Mouse (Mus musculus) hindbrain, embryonic 16.5 days (tissue): Measurements from ENCODE around the gene Kbtbd6. TPM values are rescaled to one million over a fixed set of nuclear protein-coding genes. Genes with fewer than 3 reads are reported as not detected.
"Not testable (repeated sequence)": the region's sequence is repeated elsewhere in the genome, so short reads cannot be mapped to it uniquely, and the experiment has no call there.

Source experiments
- ATAC-seq: fragments of 200-750 bp; cut with Nextera tagmentation; 2 replicates; pipeline ENCODE4 v1.8.0; 2017; ENCODE audit warnings: moderate TSS enrichment, moderate library complexity
- H3K27ac ChIP-seq: fragments of 300-500 bp; sonication (generic); 2 replicates; pipeline ENCODE4 v1.5.1; 2014; ENCODE audit warnings: low read depth, mild to moderate bottlenecking, control low read depth, low read length, moderate library complexity
- H3K27me3 ChIP-seq: fragments of 300-500 bp; sonication (generic); replicated peaks from 2 replicates; pipeline ENCODE4 v1.6.1; 2014; ENCODE audit warnings: low read length; ENCODE audit not compliant: control insufficient read depth, insufficient read depth
- H3K36me3 ChIP-seq: fragments of 300-500 bp; sonication (generic); 2 replicates; pipeline ENCODE4 v1.6.1; 2014; ENCODE audit warnings: mild to moderate bottlenecking, low read length, moderate library complexity, mixed read lengths; ENCODE audit not compliant: control insufficient read depth, insufficient read depth
- H3K4me1 ChIP-seq: fragments of 300-500 bp; sonication (generic); 2 replicates; pipeline ENCODE4 v1.6.1; 2014; ENCODE audit warnings: low read depth, low read length; ENCODE audit not compliant: control insufficient read depth, insufficient read depth
- H3K4me2 ChIP-seq: fragments of 300-500 bp; sonication (generic); 2 replicates; pipeline ENCODE4 v1.6.1; 2014; ENCODE audit warnings: mild to moderate bottlenecking, low read length, control low read depth, moderate library complexity
- H3K4me3 ChIP-seq: fragments of 300-500 bp; sonication (generic); 2 replicates; pipeline ENCODE4 v1.5.1; 2014; ENCODE audit warnings: mild to moderate bottlenecking, low read length, control low read depth, moderate library complexity
- H3K9ac ChIP-seq: fragments of 300-500 bp; sonication (generic); 2 replicates; pipeline ENCODE4 v1.6.1; 2014; ENCODE audit warnings: low read depth, mild to moderate bottlenecking, control low read depth, low read length, moderate library complexity
- H3K9me3 ChIP-seq: fragments of 300-500 bp; sonication (generic); 2 replicates; pipeline ENCODE4 v1.6.1; 2014; ENCODE audit warnings: mild to moderate bottlenecking, low read length, moderate library complexity; ENCODE audit not compliant: control insufficient read depth
- WGBS: fragments of 180-500 bp; shearing (Covaris S2); extraction: QIAGEN DNeasy Blood & Tissue Kit; methylation state at CpG from one replicate; pipeline ENCODE4 v1.1.7; 2014; 5-methylcytosine and 5-hydroxymethylcytosine counted together
- polyA plus RNA-seq: library from polyadenylated mRNA; unstranded; fragments of >200 nt; fragmentation: Nextera tagmentation; extraction: Ambion mirVana; gene quantifications from 2 replicates; pipeline ENCODE4 v1.2.1, GENCODE M21; 2015

Kbtbd6 gene
- polyA plus RNA-seq, 1 experiment from 2014 or later, result 1.6 TPM

DNA sequence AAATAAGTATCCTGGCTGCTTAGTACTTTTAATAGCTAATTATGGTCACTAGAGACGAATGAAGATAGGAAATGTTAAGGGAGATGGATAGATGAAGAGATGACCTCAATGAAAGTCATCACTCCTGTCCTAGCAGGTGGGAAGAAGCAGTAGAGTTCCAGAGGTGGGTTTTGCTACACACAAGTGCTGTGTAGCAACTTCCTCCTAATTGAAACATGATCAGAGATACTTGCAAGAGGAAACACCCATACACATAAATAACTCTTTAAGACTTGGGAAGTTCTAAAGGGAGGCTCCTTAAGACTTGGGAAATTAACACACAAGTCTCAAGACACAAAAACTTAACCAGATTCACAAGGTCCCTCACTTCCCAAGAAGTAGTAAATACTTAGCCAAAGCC, 17.6 kb upstream of the Kbtbd6 start:
- 83% methylated on average over 1 of the region's 1 CpGs for WGBS
- H3K27me3 ChIP-seq, result no peaks in the 10 kb centered on the region
- H3K9me3 ChIP-seq, result peaks cover 3% of the 10 kb centered on the region; the same call in 1 of the 2 replicates
- H3K9ac ChIP-seq, result no peak overlapping the region
- no peaks in the 10 kb centered on the region for H3K4me1 ChIP-seq
- no peaks in the 10 kb centered on the region for H3K36me3 ChIP-seq
- no peak overlapping the region for H3K4me2 ChIP-seq
- H3K27ac ChIP-seq, result no peak overlapping the region
- no peak for ATAC-seq
- H3K4me3 ChIP-seq, result no peak overlapping the region

GRCm38 (mm10) chr14:79440655-79441054, 11.0 kb upstream of the Kbtbd6 start:
- no peaks in the 10 kb centered on the region for H3K27me3 ChIP-seq
- H3K4me1 ChIP-seq, result peaks cover 5% of the 10 kb centered on the region
- no peak for ATAC-seq
- no peak overlapping the region for H3K9ac ChIP-seq
- no peak overlapping the region for H3K4me3 ChIP-seq
- H3K4me2 ChIP-seq, result no peak overlapping the region
- H3K9me3 ChIP-seq, result peaks cover 3% of the 10 kb centered on the region; the same call in 1 of the 2 replicates
- WGBS, result 85% methylated on average over 2 of the region's 2 CpGs
- H3K27ac ChIP-seq, result no peak overlapping the region
- no peaks in the 10 kb centered on the region for H3K36me3 ChIP-seq

DNA sequence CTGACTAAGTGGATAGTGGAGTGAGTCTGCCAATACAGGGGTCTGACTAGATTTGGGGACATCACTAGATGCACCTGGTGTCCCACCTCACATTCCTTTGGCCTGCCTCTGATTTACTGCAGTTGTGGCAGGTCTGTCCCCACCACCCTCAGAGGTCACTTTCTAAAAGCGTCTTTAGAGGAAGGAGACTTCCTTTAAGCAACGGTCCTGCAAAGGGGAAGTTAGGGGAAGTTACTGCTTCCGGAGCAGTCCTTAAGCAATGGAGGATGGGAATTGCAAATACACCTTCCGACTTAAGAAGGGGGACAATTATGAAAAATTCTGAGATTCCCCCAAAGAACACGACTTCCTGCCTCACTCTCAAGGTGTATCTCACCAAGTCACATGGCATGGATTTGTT, 10.2 kb upstream of the Kbtbd6 start:
- no peak overlapping the region for H3K4me2 ChIP-seq
- 86% methylated on average over 5 of the region's 5 CpGs for WGBS
- ATAC-seq, result no peak

DNA sequence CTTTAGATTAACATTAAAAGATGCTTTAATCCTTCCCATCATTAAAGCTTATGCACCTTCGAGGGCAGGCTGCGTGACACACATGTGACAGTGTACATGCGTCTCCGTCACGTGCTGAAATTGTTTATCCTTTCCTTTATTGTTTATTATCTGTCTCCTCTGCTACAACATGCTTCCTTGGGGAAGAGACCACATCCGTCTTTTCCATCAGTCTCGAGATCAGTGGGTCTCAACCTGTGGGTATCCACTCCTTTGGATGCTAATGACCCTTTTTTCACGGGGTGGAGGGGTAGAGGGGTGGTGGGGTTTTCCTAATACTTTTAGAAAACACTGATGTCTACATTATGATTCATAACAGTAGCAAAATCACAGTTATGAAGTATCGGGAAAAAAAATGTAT, 7.0 kb upstream of the Kbtbd6 start:
- H3K4me2 ChIP-seq, result peak overlapping the region; percentile 56
- H3K27me3 ChIP-seq, result no peaks in the 10 kb centered on the region
- H3K9ac ChIP-seq, result no peak overlapping the region
- 69% methylated on average over 9 of the region's 9 CpGs for WGBS
- no peaks in the 10 kb centered on the region for H3K36me3 ChIP-seq
- H3K27ac ChIP-seq, result peak overlapping the region; percentile 80
- peak; percentile 50 for ATAC-seq
- H3K4me1 ChIP-seq, result peaks cover 7% of the 10 kb centered on the region
- H3K4me3 ChIP-seq, result peak overlapping the region; percentile 28; the same call in 1 of the 2 replicates
- H3K9me3 ChIP-seq, result peaks cover 3% of the 10 kb centered on the region; the same call in 1 of the 2 replicates

More for the DNA sequence above, 10.2 kb upstream of the Kbtbd6 start:
- Histone ChIP-seq H3K27ac (no peak overlapping the region), H3K9me3 (peaks cover 3% of the 10 kb centered on the region; the same call in 1 of the 2 replicates), H3K4me3 (no peak overlapping the region), H3K27me3 (no peaks in the 10 kb centered on the region), H3K36me3 (no peaks in the 10 kb centered on the region), H3K9ac (no peak overlapping the region), H3K4me1 (peaks cover 7% of the 10 kb centered on the region)

GRCm38 (mm10) chr14:79445055-79445620, 6.5 kb upstream of the Kbtbd6 start:
- Histone ChIP-seq H3K4me3 (peak overlapping the region; percentile 28), H3K4me2 (peak overlapping the region; percentile 56), H3K4me1 (peaks cover 7% of the 10 kb centered on the region), H3K9me3 (no peaks in the 10 kb centered on the region), H3K27ac (peak overlapping the region; percentile 80), H3K27me3 (no peaks in the 10 kb centered on the region), H3K36me3 (no peaks in the 10 kb centered on the region), H3K9ac (peak overlapping the region; percentile 41)
- 19% methylated on average over 16 of the region's 16 CpGs for WGBS
- peak; percentile 86 for ATAC-seq

GRCm38 (mm10) chr14:79452591-79452934, 928 bp downstream of the Kbtbd6 start:
- H3K4me2 ChIP-seq, H3K4me1 ChIP-seq, H3K27me3 ChIP-seq, H3K9ac ChIP-seq, H3K4me3 ChIP-seq, H3K36me3 ChIP-seq, H3K9me3 ChIP-seq, H3K27ac ChIP-seq: not testable (repeated sequence)
- WGBS, result 93% methylated on average over 4 of the region's 10 CpGs
- ATAC-seq, result peak; percentile 55

- Histone ChIP-seq H3K27ac (no peak overlapping the region), H3K9ac (no peak overlapping the region), H3K27me3 (no peaks in the 10 kb centered on the region), H3K4me1 (no peaks in the 10 kb centered on the region), H3K4me3 (no peak overlapping the region), H3K36me3 (peaks cover 16% of the 10 kb centered on the region), H3K9me3 (no peaks in the 10 kb centered on the region), H3K4me2 (no peak overlapping the region)
- ATAC-seq, result no peak
- 94% methylated on average over 1 of the region's 1 CpGs for WGBS
Observed at GRCm38 (mm10) chr14:79460401-79460800, 8.8 kb downstream of the Kbtbd6 start.

DNA sequence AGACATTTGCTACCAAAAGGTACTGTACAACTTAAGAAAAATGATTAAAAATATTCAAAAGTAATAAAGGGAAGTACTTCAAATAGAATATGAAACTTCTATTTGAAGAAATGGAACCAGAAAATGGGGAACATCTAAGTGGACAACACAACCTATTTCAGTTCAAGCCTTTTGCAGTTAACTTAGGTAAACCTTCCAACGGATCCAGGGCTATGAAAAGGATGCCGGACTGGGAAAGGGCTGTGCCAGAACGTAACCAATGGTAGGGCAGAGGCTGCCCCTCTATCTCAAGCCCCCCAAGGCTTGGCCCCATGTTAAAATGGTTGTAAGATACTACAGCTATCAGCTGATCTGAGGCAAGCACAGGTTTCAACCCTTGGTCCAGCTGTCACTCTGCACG, 9.4 kb downstream of the Kbtbd6 start:
- Histone ChIP-seq H3K4me1 (no peaks in the 10 kb centered on the region), H3K9ac (no peak overlapping the region), H3K4me3 (no peak overlapping the region), H3K9me3 (no peaks in the 10 kb centered on the region), H3K4me2 (no peak overlapping the region), H3K27me3 (no peaks in the 10 kb centered on the region), H3K36me3 (peaks cover 19% of the 10 kb centered on the region), H3K27ac (no peak overlapping the region)
- WGBS, result 93% methylated on average over 4 of the region's 4 CpGs
- ATAC-seq, result no peak

DNA sequence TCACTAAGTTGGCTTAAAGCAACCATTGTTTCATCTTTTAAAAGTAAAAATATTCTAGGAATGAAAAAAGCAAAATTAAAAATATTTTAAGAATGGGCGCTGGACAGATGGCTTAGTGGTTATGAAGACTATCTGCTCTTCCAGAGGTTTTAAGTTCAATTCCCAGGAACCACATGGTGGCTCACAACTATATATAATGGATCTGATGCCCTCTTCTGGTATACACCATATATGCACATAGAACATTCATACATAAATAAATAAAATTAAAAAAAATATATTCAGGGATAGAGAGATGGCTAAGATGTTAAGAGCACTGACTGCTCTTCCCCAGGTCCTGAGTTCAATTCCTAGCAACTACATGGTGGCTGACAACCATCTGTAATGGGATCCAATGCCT, 14.0 kb downstream of the Kbtbd6 start:
- Histone ChIP-seq H3K27me3 (no peaks in the 10 kb centered on the region), H3K4me2 (no peak overlapping the region), H3K4me3 (no peak overlapping the region), H3K9me3 (no peaks in the 10 kb centered on the region), H3K4me1 (no peaks in the 10 kb centered on the region), H3K27ac (no peak overlapping the region), H3K9ac (no peak overlapping the region), H3K36me3 (peaks cover 44% of the 10 kb centered on the region)
- no peak for ATAC-seq
- 75% methylated on average over 1 of the region's 1 CpGs for WGBS

- H3K4me1 ChIP-seq, result no peaks in the 10 kb centered on the region
- H3K27ac ChIP-seq, result no peak overlapping the region
- no peak overlapping the region for H3K4me2 ChIP-seq
- no peaks in the 10 kb centered on the region for H3K27me3 ChIP-seq
- ATAC-seq, result no peak
- H3K9ac ChIP-seq, result no peak overlapping the region
- no peaks in the 10 kb centered on the region for H3K9me3 ChIP-seq
- H3K4me3 ChIP-seq, result no peak overlapping the region
- 29% methylated on average over 3 of the region's 3 CpGs for WGBS
- H3K36me3 ChIP-seq, result peaks cover 49% of the 10 kb centered on the region
Observed at GRCm38 (mm10) chr14:79467621-79468020, 16.0 kb downstream of the Kbtbd6 start.
